Mouse (Mus musculus): ENCODE measurements at regions not wholly inside any gene's neighbourhood (a gene's known extent, or its start where the extent isn't known, plus 50 kb on each side); places are given as distances from the start of the nearest gene placed in this dataset.

GRCm38 (mm10) chr7:39942262-39942900 lies 424.8 kb downstream of the Zfp619 start:
- H3K27me3 ChIP-seq (ENCODE audit: control insufficient read depth, insufficient read depth, low read length), result no peaks in the 10 kb centered on the region
- H3K4me2 ChIP-seq (ENCODE audit: low read depth, low read length), result no peak overlapping the region
- H3K9ac ChIP-seq (replicated peaks; ENCODE audit: low read depth, low read length), result no peak overlapping the region
- no peaks in the 10 kb centered on the region for H3K4me1 ChIP-seq (ENCODE audit: control insufficient read depth, insufficient read depth)
- TF ChIP-seq CTCF (IDR thresholded peaks at IDR 0.05; ENCODE audit: low read depth) (no peak), EP300 (IDR thresholded peaks at IDR 0.05; ENCODE audit: low read depth) (no peak)
- H3K4me3 ChIP-seq (ENCODE audit: low read depth, low read length), result no peak overlapping the region
- H3K36me3 ChIP-seq (replicated peaks; ENCODE audit: control insufficient read depth, insufficient read depth, low read length), result no peaks in the 10 kb centered on the region
- peak; percentile 51; the same call in 1 of the 2 replicates for ATAC-seq (ENCODE audit: insufficient read depth, low read depth)
- no peak for DNase-seq (ENCODE audit: low spot score)
- H3K9me3 ChIP-seq (replicated peaks; ENCODE audit: control insufficient read depth, low read length), result no peaks in the 10 kb centered on the region
- WGBS, result 50% methylated on average over 1 of the region's 1 CpGs
- no peak overlapping the region for H3K27ac ChIP-seq (ENCODE audit: low read depth)

GRCm38 (mm10) chr7:39954110-39954509 lies 436.5 kb downstream of the Zfp619 start:
- ATAC-seq (ENCODE audit: insufficient read depth, low read depth), result peak; percentile 86
- Histone ChIP-seq H3K9me3 (replicated peaks; ENCODE audit: control insufficient read depth, low read length) (peaks cover 6% of the 10 kb centered on the region; the same call in 1 of the 2 replicates), H3K36me3 (replicated peaks; ENCODE audit: control insufficient read depth, insufficient read depth, low read length) (no peaks in the 10 kb centered on the region), H3K9ac (replicated peaks; ENCODE audit: low read depth, low read length) (no peak overlapping the region), H3K4me2 (ENCODE audit: low read depth, low read length) (no peak overlapping the region), H3K4me3 (ENCODE audit: low read depth, low read length) (no peak overlapping the region), H3K27ac (ENCODE audit: low read depth) (peak overlapping the region; percentile 76; the same call in 1 of the 2 replicates), H3K27me3 (ENCODE audit: control insufficient read depth, insufficient read depth, low read length) (no peaks in the 10 kb centered on the region), H3K4me1 (ENCODE audit: control insufficient read depth, insufficient read depth) (peaks cover 11% of the 10 kb centered on the region; the same call in 1 of the 2 replicates)
- 16% methylated on average over 7 of the region's 7 CpGs for WGBS
- TF ChIP-seq EP300 (IDR thresholded peaks at IDR 0.05; ENCODE audit: low read depth), result no peak
- peak; percentile 27; the same call in 1 of the 2 replicates for TF ChIP-seq CTCF (IDR thresholded peaks at IDR 0.05; ENCODE audit: low read depth)
- DNase-seq (ENCODE audit: low spot score), result peak; percentile 42

GRCm38 (mm10) chr7:39954931-39955330 lies 437.4 kb downstream of the Zfp619 start:
- peaks cover 6% of the 10 kb centered on the region; the same call in 1 of the 2 replicates for H3K9me3 ChIP-seq (replicated peaks; ENCODE audit: control insufficient read depth, low read length)
- no peaks in the 10 kb centered on the region for H3K36me3 ChIP-seq (replicated peaks; ENCODE audit: control insufficient read depth, insufficient read depth, low read length)
- H3K27ac ChIP-seq (ENCODE audit: low read depth), result peak overlapping the region; percentile 76
- no peak overlapping the region for H3K4me2 ChIP-seq (ENCODE audit: low read depth, low read length)
- no peaks in the 10 kb centered on the region for H3K27me3 ChIP-seq (ENCODE audit: control insufficient read depth, insufficient read depth, low read length)
- H3K4me1 ChIP-seq (ENCODE audit: control insufficient read depth, insufficient read depth), result peaks cover 11% of the 10 kb centered on the region; the same call in 1 of the 2 replicates
- TF ChIP-seq CTCF (IDR thresholded peaks at IDR 0.05; ENCODE audit: low read depth), result no peak
- TF ChIP-seq EP300 (IDR thresholded peaks at IDR 0.05; ENCODE audit: low read depth), result no peak
- peak; percentile 71 for DNase-seq (ENCODE audit: low spot score)
- no peak overlapping the region for H3K9ac ChIP-seq (replicated peaks; ENCODE audit: low read depth, low read length)
- ATAC-seq (ENCODE audit: insufficient read depth, low read depth), result peak; percentile 79
- no peak overlapping the region for H3K4me3 ChIP-seq (ENCODE audit: low read depth, low read length)

GRCm38 (mm10) chr7:39978121-39978520 lies 460.6 kb downstream of the Zfp619 start:
- Histone ChIP-seq H3K4me3 (ENCODE audit: low read depth, low read length) (no peak overlapping the region), H3K36me3 (replicated peaks; ENCODE audit: control insufficient read depth, insufficient read depth, low read length) (no peaks in the 10 kb centered on the region), H3K4me2 (ENCODE audit: low read depth, low read length) (no peak overlapping the region), H3K27ac (ENCODE audit: low read depth) (no peak overlapping the region), H3K9ac (replicated peaks; ENCODE audit: low read depth, low read length) (no peak overlapping the region), H3K9me3 (replicated peaks; ENCODE audit: control insufficient read depth, low read length) (no peaks in the 10 kb centered on the region), H3K4me1 (ENCODE audit: control insufficient read depth, insufficient read depth) (no peaks in the 10 kb centered on the region), H3K27me3 (ENCODE audit: control insufficient read depth, insufficient read depth, low read length) (no peaks in the 10 kb centered on the region)
- TF ChIP-seq CTCF (IDR thresholded peaks at IDR 0.05; ENCODE audit: low read depth), result no peak
- TF ChIP-seq EP300 (IDR thresholded peaks at IDR 0.05; ENCODE audit: low read depth), result no peak
- WGBS, result 58% methylated on average over 2 of the region's 2 CpGs
- DNase-seq (ENCODE audit: low spot score) (no peak), ATAC-seq (ENCODE audit: insufficient read depth, low read depth) (no peak)

GRCm38 (mm10) chr7:39981647-39982046 lies 464.1 kb downstream of the Zfp619 start:
- H3K4me2 ChIP-seq (ENCODE audit: low read depth, low read length), result no peak overlapping the region
- no peaks in the 10 kb centered on the region for H3K36me3 ChIP-seq (replicated peaks; ENCODE audit: control insufficient read depth, insufficient read depth, low read length)
- H3K4me1 ChIP-seq (ENCODE audit: control insufficient read depth, insufficient read depth), result no peaks in the 10 kb centered on the region
- DNase-seq (ENCODE audit: low spot score) (no peak), ATAC-seq (ENCODE audit: insufficient read depth, low read depth) (no peak)
- H3K27me3 ChIP-seq (ENCODE audit: control insufficient read depth, insufficient read depth, low read length), result no peaks in the 10 kb centered on the region
- no peak overlapping the region for H3K27ac ChIP-seq (ENCODE audit: low read depth)
- 69% methylated on average over 4 of the region's 4 CpGs for WGBS
- no peak overlapping the region for H3K4me3 ChIP-seq (ENCODE audit: low read depth, low read length)
- no peaks in the 10 kb centered on the region for H3K9me3 ChIP-seq (replicated peaks; ENCODE audit: control insufficient read depth, low read length)
- no peak overlapping the region for H3K9ac ChIP-seq (replicated peaks; ENCODE audit: low read depth, low read length)
- TF ChIP-seq CTCF (IDR thresholded peaks at IDR 0.05; ENCODE audit: low read depth) (no peak), EP300 (IDR thresholded peaks at IDR 0.05; ENCODE audit: low read depth) (no peak)

Data from heart, postnatal 0 days (tissue).